Mouse (Mus musculus) neural tube, embryonic 10.5 days (tissue): ENCODE measurements at regions not wholly inside any gene's neighbourhood (a gene's known extent, or its start where the extent isn't known, plus 50 kb on each side); places are given as distances from the start of the nearest gene placed in this dataset.
A peak's percentile ranks its signal among the peaks of the same experiment; 100 is the strongest.

Source experiments
- DNase-seq: peaks from one replicate; pipeline ENCODE4 v3.0.0-alpha.2; 2017; ENCODE audit warnings: low spot score; ENCODE audit errors: extremely low spot score

DNA sequence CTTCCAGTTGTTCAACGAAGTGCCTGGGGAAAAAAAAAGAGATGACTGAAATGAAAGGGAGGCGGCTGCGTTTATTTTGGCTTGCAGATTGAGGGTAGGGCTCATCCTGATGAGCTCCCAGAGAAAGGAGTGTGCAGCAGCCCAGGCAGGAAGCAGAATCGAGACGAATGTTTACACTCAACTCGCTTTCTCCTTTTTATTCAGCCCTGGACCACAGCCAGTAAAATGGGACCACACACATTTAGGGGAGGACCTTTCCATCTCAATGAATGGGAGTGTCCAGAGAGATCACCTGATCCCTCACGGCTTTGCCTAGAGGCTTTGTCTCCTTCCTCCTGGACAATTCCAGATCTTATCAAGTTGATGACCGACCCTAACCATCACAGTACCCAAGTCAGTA, 198.8 kb upstream of the Srrm4 start:
- no peak for DNase-seq

DNA sequence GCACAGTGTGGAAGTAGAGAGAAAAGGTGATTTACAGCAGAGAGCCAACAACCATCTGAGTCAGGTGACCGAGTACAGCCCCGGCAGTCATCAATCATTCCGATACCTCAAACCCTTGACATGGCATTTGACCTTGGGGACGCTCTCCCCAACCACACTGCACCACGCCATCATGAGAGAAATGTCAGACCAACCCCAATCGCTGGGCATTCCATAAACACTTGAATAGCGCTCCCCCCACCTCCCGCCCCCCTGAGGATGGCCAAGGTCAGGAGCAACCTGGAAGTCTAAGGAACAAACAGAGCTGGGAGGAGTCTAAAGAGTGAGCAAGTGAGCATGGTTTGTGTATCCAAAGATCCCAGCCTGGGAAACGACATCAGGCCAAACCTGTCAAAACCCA, 198.2 kb upstream of the Srrm4 start:
- no peak for DNase-seq

DNA sequence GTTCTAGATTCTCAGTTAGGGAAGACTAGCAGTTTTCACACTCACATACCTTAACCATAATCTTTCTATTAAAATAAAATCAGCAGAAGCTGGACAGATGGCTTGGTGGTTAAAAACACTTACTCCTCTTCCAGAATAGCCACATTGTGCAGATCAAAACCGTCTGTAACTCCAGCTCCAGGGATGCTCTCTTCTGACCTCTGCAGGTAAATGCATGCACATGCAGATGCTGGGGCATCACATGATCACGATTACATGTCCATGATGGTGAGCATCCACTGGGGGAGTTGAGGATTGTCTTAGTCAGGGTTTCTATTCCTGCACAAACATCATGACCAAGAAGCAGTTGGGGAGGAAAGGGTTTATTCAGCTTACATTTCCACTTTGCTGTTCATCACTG, 184.8 kb upstream of the Srrm4 start:
- DNase-seq, result no peak

DNA sequence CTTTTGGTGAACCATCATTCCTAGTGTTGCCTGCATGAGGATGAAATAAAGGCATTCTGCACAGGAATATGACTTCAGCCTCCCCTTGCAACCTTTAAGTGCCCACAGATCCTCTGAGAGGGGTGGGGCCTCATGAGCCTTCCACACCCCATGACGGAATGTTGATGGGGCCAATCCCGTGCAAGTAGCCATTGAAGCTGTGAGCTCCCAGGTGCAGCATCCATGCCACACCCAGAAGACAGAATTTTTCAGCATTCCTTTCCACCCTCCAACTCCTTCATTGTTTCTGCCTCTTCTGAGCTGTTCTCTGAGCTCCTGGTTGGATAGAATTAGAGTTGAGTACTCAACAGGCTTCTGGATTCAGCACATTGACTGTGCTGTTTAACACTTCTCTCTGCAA, 174.6 kb upstream of the Srrm4 start:
- DNase-seq, result no peak

DNA sequence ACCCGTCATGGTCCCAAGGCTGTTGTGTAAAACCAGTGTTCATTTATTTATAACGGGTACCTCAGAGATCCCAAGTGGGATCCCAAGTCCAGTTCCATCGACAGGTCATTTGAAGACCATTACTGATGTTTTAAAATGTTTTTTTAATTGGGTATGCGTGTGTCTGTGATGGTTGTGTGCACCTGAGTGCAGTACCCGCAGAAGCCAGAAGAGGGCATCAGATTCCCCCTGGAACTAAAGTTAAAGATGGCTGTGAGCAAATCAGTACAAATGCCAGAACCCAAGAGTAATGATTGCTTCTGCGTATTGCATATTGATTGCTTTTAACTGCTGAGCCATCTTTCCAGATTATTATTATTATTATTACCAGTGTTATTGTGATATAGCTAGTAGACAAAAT, 169.7 kb upstream of the Srrm4 start:
- DNase-seq, result no peak

DNA sequence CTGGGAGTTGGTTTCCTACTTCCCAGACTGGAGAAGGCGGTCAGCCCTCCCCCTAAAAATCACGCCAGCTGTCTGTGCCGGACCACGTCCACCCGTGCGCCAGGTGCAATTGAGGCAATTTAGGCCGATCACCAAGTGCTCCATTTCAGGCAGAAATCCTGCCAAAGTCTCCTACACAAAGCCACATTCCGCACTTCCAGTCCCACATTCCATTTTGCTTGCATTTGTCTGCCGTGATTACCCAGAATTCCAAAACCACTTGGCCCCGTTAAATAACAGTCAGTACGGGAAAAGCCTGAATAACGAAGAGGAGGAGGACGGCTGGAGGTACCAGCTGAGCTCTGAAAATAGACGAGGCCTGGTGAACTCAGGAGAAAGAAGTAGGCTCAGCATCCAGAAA, 167.1 kb upstream of the Srrm4 start:
- DNase-seq, result no peak

DNA sequence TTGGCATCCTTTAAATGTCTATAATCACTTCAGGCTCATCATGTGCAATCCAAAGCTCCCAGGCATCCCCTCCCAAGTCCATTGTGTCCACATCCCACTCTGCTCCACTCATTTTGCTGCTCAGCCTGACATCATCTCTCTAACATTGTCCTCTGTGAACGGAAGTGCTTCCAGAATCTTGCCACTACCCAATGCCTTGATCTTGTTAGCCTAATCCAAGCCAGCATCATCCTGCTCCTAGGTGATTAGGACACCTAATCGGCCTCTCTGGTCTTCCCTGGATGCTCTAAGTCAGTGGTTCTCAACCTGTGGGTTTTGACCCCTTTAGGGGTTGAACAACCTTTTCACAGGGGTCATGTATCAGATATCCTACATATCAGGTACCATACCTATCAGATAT, 161.3 kb upstream of the Srrm4 start:
- DNase-seq, result no peak

DNA sequence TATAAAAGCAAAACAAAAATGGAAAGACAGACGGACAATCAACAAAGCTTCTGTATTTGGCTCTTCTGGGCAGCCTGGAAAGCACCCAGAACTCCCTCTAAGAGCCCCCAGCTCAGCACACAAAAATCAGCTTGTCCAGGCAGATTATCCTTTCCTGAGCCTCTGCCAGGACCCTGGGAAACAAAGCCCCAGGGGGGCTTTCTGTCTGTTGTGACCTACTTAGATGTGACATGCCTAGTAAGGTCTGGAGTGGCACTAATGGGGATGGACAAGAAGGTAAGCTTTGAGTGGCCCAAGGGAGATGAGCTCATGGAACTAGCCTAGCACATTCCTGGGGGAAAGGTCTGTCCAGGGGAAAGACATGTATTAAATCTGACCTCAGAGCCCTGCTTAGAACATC, 160.5 kb upstream of the Srrm4 start:
- no peak for DNase-seq

DNA sequence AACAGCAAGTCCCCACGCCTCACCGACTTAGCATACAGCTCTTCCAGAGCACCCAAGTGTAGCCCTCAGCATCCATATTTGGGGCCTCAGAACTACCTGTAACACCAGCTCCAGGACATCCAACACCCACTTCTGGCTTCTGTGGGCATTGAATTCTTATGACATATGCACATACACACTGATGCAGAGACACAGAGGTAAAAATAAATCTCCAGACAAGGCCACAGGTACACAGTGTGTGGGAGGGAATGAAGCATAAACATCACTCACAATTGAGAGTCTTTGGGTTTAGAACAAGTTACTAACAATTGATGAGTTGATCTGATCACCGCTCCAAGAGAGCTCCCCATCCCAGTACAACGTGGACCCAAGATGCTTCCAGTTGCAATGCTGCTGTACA, 154.2 kb upstream of the Srrm4 start:
- no peak for DNase-seq

DNA sequence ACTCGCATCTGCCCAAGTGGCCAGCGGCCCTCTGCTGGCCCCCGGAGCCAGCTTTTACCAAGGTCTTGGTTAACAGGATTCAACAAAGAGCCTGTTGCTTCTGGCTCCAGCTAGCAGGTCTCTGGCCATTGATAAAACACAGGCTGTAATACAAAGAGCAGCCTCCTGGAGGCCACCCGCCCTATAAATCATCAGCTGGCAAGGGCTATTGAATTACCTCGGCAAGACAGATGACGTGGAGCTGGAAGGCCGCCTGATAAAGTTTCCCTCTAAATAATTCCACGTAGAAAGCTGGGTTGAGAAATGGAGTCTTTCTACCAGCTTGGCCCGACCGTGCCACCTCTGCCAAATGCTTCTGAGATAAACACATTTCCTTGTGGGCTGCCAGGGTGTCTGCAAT, 152.8 kb upstream of the Srrm4 start:
- peak; percentile 63 for DNase-seq

DNA sequence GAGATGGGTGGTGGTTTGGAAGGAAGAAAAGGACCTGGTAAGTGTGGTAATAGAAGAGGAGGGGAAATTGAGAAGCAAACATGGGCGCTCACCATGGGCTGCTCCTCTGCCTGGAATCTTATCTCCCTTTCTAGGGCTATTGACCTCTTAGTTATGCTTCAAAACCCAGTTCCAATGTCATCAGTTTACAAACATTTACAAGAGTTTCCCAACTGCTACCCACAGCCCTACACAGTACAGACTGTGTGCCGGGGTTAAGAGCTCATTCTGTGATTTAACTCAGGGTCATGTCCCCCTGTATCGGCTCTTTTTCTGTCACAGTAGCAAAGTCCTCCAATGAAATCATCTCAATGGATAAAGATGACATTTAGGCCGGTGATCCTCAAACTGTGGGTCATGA, 144.0 kb upstream of the Srrm4 start:
- no peak for DNase-seq

DNA sequence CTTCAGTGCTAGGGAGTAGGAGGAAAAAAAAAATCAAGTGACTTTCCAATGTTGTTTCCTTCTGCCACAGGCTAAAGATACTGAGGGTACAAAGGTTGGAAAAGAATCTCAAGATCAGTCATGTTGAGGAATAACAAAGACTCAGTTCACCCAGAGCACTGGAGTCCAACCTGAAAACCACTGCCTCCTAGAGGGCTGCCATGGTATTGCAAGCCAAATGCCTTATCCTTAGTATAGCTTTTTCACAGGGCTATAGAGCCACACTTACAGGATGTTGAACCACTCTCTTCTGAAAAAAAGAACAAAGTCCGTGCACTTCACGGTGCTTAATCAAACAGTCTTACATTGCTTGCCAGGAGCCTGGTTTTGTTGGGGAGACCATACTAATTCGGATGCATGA, 139.9 kb upstream of the Srrm4 start:
- no peak for DNase-seq

DNA sequence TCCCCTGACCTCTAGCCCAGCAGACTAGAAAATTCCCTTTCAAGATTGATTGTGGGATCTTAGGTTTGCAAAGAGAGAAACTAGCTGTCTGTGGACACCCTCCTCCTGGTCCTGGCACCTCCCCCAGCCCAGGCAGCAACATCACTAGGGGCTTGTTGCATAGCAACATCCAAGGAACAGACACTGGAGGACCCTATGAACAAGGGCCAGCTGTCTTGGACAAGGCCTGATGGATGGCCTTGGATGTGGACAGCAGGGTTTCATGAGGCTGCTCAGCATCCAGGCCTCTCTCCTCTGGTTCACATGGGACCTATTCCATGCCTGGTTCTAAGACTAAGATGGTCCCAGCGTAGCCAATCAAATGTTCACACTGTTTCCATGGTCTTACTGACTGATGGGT, 127.6 kb upstream of the Srrm4 start:
- no peak for DNase-seq

DNA sequence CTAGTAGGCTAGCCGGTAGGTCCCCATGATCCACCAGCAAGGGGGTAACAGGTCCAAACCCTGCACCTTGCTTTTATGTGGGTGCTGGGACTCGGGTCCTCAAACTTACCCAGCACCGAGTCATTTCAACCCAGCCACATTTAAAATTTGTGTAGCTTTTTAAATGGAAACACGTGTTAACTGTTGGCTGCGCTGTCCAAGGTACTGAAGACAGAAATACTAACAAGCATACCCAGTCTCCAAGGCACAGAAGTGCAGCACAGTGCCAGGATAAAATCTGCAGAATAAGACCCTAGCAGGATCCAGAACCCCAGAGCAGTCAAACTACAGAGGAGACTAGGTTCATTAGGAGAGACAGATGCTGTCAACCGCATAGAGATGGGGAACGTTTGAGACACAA, 122.6 kb upstream of the Srrm4 start:
- DNase-seq, result peak; percentile 46

DNA sequence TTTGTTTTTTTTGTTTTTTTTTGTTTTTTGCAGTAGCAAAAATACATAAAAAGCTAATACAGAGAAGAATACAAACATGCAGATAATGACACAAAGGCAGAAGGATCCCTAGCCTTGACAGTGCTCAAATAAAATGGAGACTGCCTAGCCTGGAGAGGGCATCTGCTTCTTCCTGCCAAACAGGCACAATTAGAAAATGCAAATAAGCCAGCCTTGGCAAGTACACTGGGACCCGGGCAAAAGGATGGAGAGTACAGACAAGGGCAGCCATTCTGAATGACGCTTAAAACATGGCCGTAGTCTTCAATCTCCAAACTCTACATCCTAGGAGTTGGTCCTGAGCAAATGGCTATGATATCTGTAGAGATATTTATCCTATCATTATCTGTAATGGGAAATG, 120.4 kb upstream of the Srrm4 start:
- no peak for DNase-seq

DNA sequence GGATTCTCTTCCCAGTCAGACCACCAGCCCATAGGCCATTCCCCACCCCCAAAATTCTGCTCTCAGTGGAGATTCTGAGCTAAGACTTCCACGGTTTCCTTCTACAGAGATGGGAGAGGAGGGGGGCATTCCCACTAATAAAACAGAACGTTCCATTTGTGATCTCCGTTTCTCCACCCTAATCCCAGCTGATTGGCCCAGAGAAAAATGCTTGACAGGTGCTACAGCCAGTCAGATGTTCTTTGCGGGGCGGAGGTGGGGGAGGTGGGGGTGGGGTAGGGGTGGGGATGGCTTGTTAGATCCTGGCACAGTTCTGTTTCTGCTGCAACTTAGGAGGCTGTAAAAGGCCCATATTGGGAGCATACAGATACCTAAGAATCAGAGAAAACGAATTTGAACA, 116.9 kb upstream of the Srrm4 start:
- no peak for DNase-seq

DNA sequence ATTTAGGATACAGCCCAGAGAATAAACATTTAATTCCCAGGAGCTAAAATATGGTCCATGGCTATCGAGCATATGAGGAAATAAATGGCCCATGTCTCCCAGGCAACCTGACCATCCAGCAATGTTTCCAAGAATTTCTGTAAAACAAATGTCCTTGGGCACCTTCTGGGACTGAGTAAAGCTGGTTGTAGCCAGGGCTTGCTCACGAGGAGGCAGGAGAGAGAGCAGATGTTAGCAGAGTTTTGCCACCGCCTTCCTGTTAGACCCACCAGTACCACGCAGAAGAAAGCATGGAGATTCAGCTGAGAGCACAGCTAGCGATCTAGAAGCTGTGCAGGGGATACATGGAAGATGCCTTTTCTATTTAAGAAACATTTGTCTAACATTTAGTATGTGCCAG, 70.8 kb upstream of the Srrm4 start:
- DNase-seq, result no peak

DNA sequence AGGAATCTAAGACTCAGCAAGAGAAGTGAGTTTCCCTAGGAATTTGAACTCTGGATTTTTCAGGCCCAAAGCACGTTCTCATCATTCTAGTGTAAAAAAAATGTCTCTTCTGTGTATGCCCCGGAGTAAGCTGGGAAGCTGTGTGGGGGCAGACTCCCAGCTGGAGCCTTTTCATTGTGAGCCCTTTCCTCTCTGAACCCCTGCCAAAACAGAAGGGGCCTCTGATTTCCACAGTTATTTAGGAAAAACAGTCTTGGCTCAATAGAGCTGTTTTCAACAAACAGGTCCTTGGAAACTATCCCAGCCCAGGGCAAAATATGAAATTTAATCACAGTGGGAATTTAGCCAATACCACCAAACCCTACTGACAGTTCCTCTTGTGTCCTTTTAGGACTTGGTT, 70.2 kb upstream of the Srrm4 start:
- DNase-seq, result no peak

DNA sequence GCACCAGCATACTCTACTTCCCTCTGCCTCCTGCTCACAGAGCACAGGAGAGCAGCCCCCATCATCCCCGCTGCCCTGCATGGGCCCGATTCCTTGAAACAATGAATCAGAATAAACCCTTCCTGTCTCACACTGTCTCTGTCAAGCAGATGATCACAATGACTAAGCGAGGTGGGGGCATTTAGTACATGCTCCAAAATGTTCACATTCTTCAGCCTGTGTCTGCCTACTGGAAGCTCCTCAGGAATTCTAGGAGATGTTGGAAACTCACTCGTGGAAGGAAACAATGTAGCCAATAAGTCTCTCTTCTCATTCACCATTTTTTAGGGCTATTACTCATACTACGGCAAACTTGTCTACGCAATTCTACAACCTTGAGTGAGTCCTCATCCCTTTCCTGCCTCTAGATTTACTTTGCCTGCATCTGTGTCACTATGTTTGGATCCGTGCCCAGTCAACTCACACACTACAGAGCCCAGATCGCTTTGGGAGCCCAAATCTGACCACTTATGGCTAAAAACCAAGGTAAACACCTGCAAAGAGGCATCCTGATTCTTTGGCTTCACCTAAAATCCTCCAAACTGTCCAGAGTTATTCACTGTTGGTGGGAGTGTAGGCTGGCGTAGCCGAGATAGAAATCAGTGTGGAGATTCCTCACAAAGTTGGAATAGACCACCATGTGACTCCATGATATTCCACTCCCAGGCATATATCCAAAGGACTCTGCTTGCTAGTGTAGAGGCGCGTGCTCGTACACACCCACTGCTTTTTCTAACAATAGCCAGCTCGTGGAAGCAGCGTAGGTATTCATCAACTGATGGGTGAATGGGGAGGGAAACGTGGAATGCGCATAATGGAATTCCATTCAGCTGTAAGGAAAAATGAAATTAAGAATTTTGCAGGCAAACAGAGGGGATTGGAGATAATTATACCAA, 63.1 kb upstream of the Srrm4 start:
- no peak for DNase-seq
